Mouse (Mus musculus): Measurements from ENCODE around the gene Glyat.

GRCm38 (mm10) chr19:12638049-12638448, 4.9 kb downstream of the Glyat start:
- TF ChIP-seq CTCF (IDR thresholded peaks at IDR 0.05; ENCODE audit: low read depth) (no peak), EP300 (IDR thresholded peaks at IDR 0.05; ENCODE audit: low read depth) (no peak)

Measured in heart, postnatal 0 days (tissue).